Mouse (Mus musculus): ENCODE measurements at regions not wholly inside any gene's neighbourhood (a gene's known extent, or its start where the extent isn't known, plus 50 kb on each side); places are given as distances from the start of the nearest gene placed in this dataset.
"Not testable (repeated sequence)": the region's sequence is repeated elsewhere in the genome, so short reads cannot be mapped to it uniquely, and the experiment has no call there.

DNA sequence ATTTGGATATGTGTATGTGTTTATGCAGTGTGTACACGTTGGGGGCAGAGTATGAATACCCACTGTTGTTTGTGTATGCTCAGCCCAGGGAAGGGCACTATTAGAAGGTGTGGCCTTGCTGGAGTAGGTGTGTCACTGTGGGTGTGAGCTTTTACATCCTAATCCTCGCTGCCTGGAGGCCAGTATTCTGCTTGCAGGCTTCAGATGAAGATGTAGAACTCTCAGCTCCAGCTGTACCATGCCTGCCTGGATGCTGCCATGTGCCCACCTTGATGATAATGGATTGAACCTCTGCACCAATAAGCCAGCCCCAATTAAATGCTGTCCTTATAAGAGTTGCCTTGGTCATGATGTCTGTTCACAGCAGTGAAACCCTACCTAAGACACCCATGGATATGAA is 155.4 kb downstream of the Enc1 start:
- not testable (repeated sequence) for H3K27ac ChIP-seq (ENCODE audit: low read depth, low read length); H3K27me3 ChIP-seq (ENCODE audit: control insufficient read depth, insufficient read depth, low read length); H3K36me3 ChIP-seq (ENCODE audit: control insufficient read depth, insufficient read depth, low read length); H3K4me1 ChIP-seq (ENCODE audit: control insufficient read depth, insufficient read depth, low read length); H3K9me3 ChIP-seq (ENCODE audit: control insufficient read depth, low read length); H3K9ac ChIP-seq (replicated peaks; ENCODE audit: low read depth, low read length); H3K4me2 ChIP-seq (ENCODE audit: low read depth, low read length); ATAC-seq (ENCODE audit: low read depth); H3K4me3 ChIP-seq (ENCODE audit: low read depth, low read length)
- 80% methylated on average over 2 of the region's 2 CpGs for WGBS

DNA sequence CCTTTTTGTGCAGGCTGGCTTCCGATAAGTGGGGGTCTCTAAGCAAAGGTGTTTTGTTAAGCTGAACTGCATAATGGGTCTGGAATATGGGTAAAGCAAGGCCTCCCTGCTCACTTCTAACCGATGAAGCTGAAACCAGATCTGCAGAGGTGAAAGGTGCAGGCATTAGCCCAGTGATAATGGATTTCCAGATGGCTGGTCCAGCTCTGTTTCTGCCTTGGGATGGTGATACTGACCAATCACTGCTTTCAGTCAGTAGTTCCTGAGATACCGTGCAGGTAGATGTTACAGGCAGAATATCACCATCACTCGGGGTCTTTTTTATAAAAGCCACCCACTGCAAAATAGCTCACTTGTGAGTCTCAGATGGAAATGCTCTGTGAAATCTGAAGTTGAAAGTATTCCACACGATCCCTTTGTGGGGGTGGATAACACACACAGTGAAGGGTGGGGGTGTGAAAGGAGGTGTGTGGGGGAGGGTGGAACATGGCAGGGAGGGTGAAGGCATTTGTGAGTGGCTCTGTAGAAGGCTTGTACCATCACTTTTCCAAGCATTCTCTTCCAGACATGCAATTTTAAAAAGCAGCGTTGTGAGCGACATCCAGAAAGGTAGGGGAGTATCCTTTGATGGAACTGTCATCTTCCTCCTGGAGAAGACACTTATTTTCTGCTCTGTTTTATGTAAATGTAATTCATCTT is 154.0 kb downstream of the Enc1 start:
- no peak overlapping the region for H3K4me3 ChIP-seq (ENCODE audit: low read depth, low read length)
- H3K36me3 ChIP-seq (ENCODE audit: control insufficient read depth, insufficient read depth, low read length): no peaks in the 10 kb centered on the region
- no peaks in the 10 kb centered on the region for H3K27me3 ChIP-seq (ENCODE audit: control insufficient read depth, insufficient read depth, low read length)
- ATAC-seq (ENCODE audit: low read depth): no peak
- H3K4me1 ChIP-seq (ENCODE audit: control insufficient read depth, insufficient read depth, low read length): 0 out of 2 replicates have a peak, but pooled peaks cover 5% of the 10 kb centered on the region
- no peaks in the 10 kb centered on the region for H3K9me3 ChIP-seq (ENCODE audit: control insufficient read depth, low read length)
- no peak overlapping the region for H3K9ac ChIP-seq (replicated peaks; ENCODE audit: low read depth, low read length)
- 80% methylated on average over 7 of the region's 7 CpGs for WGBS
- no peak overlapping the region for H3K27ac ChIP-seq (ENCODE audit: low read depth, low read length)
- H3K4me2 ChIP-seq (ENCODE audit: low read depth, low read length): no peak overlapping the region

DNA sequence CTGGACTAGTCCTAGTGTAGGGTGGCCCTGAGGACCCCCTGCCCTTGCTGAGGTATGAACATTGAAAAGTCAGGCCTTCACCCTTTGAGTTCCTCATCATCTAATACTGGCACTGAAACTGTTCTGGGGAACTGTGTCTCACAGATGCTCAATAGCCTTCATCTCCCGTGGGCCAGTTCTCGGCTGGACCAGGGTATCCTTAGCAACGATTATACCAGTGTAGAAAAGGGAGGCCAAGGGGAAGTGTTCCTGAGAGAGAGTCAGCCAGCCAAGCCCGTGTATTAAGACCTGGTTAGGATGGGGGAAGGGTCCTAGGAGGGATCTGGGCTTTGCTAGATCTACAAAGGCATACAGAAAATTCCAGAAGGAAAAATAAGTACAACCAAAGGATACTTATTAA is 153.2 kb downstream of the Enc1 start:
- Histone ChIP-seq H3K4me1 (ENCODE audit: control insufficient read depth, insufficient read depth, low read length) (0 out of 2 replicates have a peak, but pooled peaks cover 5% of the 10 kb centered on the region), H3K9me3 (ENCODE audit: control insufficient read depth, low read length) (no peaks in the 10 kb centered on the region), H3K27ac (ENCODE audit: low read depth, low read length) (no peak overlapping the region), H3K27me3 (ENCODE audit: control insufficient read depth, insufficient read depth, low read length) (no peaks in the 10 kb centered on the region), H3K4me2 (ENCODE audit: low read depth, low read length) (no peak overlapping the region), H3K4me3 (ENCODE audit: low read depth, low read length) (no peak overlapping the region), H3K9ac (replicated peaks; ENCODE audit: low read depth, low read length) (no peak overlapping the region), H3K36me3 (ENCODE audit: control insufficient read depth, insufficient read depth, low read length) (no peaks in the 10 kb centered on the region)
- 42% methylated on average over 4 of the region's 4 CpGs for WGBS
- no peak for ATAC-seq (ENCODE audit: low read depth)

DNA sequence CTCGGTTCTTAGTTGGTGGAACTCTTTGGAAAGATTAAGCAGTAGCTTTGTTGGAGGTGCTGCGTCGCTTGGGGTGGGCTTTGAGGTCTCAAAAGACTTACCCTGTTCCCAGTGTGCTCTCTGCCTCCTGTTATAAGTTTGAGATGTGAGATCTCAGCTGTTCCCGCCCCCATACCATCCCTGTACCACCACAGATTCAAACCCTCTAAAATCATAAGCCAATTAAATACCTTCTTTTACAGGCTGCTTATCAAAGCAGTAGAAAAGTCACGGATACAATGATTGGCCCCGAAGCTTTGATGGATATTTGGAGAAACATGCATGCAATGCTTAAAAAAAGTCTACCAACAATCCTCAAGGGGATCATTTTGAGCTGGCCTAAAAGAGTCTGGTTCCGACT is 152.6 kb downstream of the Enc1 start:
- Histone ChIP-seq H3K36me3 (ENCODE audit: control insufficient read depth, insufficient read depth, low read length) (no peaks in the 10 kb centered on the region), H3K27me3 (ENCODE audit: control insufficient read depth, insufficient read depth, low read length) (no peaks in the 10 kb centered on the region), H3K4me2 (ENCODE audit: low read depth, low read length) (no peak overlapping the region), H3K9ac (replicated peaks; ENCODE audit: low read depth, low read length) (no peak overlapping the region), H3K9me3 (ENCODE audit: control insufficient read depth, low read length) (no peaks in the 10 kb centered on the region), H3K4me3 (ENCODE audit: low read depth, low read length) (no peak overlapping the region), H3K4me1 (ENCODE audit: control insufficient read depth, insufficient read depth, low read length) (0 out of 2 replicates have a peak, but pooled peaks cover 5% of the 10 kb centered on the region), H3K27ac (ENCODE audit: low read depth, low read length) (no peak overlapping the region)
- 93% methylated on average over 7 of the region's 7 CpGs for WGBS
- ATAC-seq (ENCODE audit: low read depth): no peak

DNA sequence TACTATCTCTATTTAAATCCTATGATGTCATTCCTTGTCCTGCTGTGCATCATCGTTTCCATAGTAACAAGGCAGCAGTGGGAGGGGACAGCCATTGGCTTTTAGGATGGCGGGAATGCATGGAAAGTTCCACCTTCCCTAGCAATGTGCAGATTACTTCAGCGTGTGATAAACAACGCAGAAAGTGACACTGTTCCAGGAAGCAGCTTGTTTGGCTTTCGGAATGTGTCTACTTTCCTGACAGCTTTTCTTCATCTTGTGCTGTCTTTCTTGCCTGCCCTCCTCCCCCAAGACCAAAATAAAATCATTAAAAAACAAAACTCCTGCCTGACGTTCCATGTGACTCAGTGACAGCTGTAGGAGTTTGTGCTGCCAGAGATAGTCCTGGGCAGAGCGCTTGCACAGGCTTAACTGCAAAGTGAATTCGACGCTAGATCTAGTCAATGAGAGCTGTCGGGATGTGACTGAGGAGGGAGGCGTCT is 149.6 kb downstream of the Enc1 start:
- no peak; the same call in 1 of the 2 replicates for ATAC-seq (ENCODE audit: low read depth)
- Histone ChIP-seq H3K9me3 (ENCODE audit: control insufficient read depth, low read length) (no peaks in the 10 kb centered on the region), H3K4me3 (ENCODE audit: low read depth, low read length) (no peak overlapping the region), H3K27me3 (ENCODE audit: control insufficient read depth, insufficient read depth, low read length) (no peaks in the 10 kb centered on the region), H3K4me1 (ENCODE audit: control insufficient read depth, insufficient read depth, low read length) (0 out of 2 replicates have a peak, but pooled peaks cover 5% of the 10 kb centered on the region), H3K27ac (ENCODE audit: low read depth, low read length) (no peak overlapping the region), H3K36me3 (ENCODE audit: control insufficient read depth, insufficient read depth, low read length) (no peaks in the 10 kb centered on the region), H3K4me2 (ENCODE audit: low read depth, low read length) (0 out of 2 replicates have a peak overlapping the region, but pooled peaks have one; percentile 1), H3K9ac (replicated peaks; ENCODE audit: low read depth, low read length) (no peak overlapping the region)
- WGBS: 15% methylated on average over 11 of the region's 11 CpGs

DNA sequence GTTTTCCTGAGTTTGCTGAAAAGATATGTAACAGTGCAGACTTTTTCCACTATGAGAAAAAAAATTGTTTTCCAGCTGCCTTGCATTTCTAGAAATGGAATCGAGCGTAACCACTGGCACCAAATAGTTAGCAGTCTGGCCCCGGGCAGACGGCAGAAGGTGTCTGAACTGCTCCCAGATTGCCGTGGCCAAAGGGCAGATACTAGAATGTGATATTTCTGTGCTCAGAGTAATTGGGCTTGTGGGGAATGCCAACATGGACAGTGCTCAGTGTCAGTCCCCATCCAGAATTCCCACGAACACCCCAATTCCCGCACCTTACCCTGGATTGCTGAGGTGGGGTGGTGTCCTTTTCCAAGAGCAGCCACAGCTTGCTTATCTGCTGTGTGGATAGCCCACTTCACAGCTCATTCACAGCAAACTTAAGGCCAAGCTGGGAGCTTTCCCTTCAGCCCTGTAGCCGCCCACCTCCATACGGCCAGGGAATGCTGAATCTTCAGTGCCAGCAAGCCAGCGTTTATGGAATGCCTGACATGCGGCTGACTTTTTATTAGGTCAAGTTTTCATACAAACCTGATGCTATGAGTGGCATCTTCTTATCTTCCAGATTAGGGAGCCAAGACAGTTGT is 148.1 kb downstream of the Enc1 start:
- Histone ChIP-seq H3K4me2 (ENCODE audit: low read depth, low read length) (no peak overlapping the region), H3K36me3 (ENCODE audit: control insufficient read depth, insufficient read depth, low read length) (no peaks in the 10 kb centered on the region), H3K27me3 (ENCODE audit: control insufficient read depth, insufficient read depth, low read length) (no peaks in the 10 kb centered on the region), H3K4me1 (ENCODE audit: control insufficient read depth, insufficient read depth, low read length) (0 out of 2 replicates have a peak, but pooled peaks cover 5% of the 10 kb centered on the region), H3K9ac (replicated peaks; ENCODE audit: low read depth, low read length) (no peak overlapping the region), H3K9me3 (ENCODE audit: control insufficient read depth, low read length) (no peaks in the 10 kb centered on the region), H3K27ac (ENCODE audit: low read depth, low read length) (no peak overlapping the region), H3K4me3 (ENCODE audit: low read depth, low read length) (no peak overlapping the region)
- ATAC-seq (ENCODE audit: low read depth): no peak
- 73% methylated on average over 11 of the region's 11 CpGs for WGBS

DNA sequence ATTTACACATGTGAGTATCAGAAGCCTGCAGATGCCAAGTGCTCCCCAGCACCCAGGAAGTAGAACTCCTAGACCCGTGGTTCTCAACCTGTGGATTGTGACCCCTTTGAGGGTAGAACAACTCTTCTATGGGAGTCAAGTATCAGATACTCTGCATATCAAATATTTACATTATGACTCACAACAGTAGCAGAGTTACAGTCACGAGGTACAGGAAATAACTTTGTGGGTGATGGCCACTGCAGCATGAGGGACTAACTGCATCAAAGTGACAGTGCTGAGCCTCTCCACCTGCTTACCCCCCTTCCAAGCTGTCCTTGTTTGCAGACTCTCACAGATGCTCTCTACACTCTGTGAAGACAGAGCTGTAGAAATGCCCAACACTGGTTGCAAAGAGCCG is 145.6 kb downstream of the Enc1 start:
- Histone ChIP-seq H3K9me3 (ENCODE audit: control insufficient read depth, low read length) (no peaks in the 10 kb centered on the region), H3K4me1 (ENCODE audit: control insufficient read depth, insufficient read depth, low read length) (0 out of 2 replicates have a peak, but pooled peaks cover 5% of the 10 kb centered on the region), H3K27ac (ENCODE audit: low read depth, low read length) (no peak overlapping the region), H3K36me3 (ENCODE audit: control insufficient read depth, insufficient read depth, low read length) (no peaks in the 10 kb centered on the region), H3K4me3 (ENCODE audit: low read depth, low read length) (no peak overlapping the region), H3K27me3 (ENCODE audit: control insufficient read depth, insufficient read depth, low read length) (no peaks in the 10 kb centered on the region), H3K4me2 (ENCODE audit: low read depth, low read length) (no peak overlapping the region), H3K9ac (replicated peaks; ENCODE audit: low read depth, low read length) (no peak overlapping the region)
- ATAC-seq (ENCODE audit: low read depth): no peak
- 79% methylated on average over 3 of the region's 3 CpGs for WGBS

DNA sequence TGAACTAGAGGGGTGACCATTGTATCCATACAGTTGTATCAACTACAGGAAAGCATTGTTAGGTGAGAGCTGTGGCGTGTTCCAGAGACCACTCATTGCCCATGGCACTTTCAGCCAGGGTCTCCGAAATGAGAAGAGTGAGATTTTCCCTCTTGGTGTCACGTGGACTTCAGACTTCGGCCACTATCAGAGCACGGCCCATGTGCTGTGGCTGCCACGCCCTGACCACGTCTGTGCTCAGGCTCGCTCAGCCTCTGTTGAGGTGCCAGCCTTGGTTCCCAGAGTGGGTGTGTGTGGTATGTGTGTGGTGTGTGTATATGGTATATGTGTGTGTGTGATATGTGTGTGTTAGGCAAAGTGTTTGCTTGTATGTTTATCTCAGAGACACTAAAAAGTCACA is 144.6 kb downstream of the Enc1 start:
- Histone ChIP-seq H3K36me3 (ENCODE audit: control insufficient read depth, insufficient read depth, low read length) (no peaks in the 10 kb centered on the region), H3K27me3 (ENCODE audit: control insufficient read depth, insufficient read depth, low read length) (no peaks in the 10 kb centered on the region), H3K9ac (replicated peaks; ENCODE audit: low read depth, low read length) (no peak overlapping the region), H3K4me2 (ENCODE audit: low read depth, low read length) (no peak overlapping the region), H3K27ac (ENCODE audit: low read depth, low read length) (no peak overlapping the region), H3K9me3 (ENCODE audit: control insufficient read depth, low read length) (no peaks in the 10 kb centered on the region), H3K4me3 (ENCODE audit: low read depth, low read length) (no peak overlapping the region), H3K4me1 (ENCODE audit: control insufficient read depth, insufficient read depth, low read length) (0 out of 2 replicates have a peak, but pooled peaks cover 3% of the 10 kb centered on the region)
- 94% methylated on average over 8 of the region's 8 CpGs for WGBS
- no peak for ATAC-seq (ENCODE audit: low read depth)

DNA sequence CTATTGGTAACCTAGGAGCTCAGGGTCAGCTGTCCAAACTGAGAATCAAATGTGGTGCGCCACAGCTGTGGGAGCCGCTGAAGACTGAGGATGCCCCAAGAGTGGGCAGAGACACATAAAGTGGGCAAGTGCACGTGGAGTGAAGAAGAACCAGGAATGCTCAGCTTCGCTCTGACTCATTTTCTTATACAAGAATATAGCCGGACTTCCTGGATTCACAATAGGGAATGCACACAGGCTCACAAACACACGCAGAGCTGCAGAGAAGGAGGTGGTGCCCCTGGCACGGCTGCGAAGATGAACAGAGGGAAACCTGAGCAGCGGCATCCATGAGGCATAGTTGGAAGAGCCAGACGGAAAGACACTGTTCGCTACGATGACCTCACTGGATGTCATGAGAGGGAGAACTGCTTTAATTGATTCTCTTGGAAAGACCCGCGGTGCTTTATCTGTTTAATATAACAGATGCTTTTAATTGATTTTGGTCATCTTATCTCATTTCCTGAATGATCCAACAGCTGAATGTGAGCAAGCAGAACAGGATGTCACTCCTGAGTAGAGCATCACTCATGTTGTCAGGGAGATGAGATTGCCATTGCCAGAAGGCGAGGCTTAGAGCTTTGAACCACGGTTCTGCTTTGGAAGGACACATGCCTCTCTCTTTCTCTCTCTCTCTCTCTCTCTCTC is 143.3 kb downstream of the Enc1 start:
- no peak for ATAC-seq (ENCODE audit: low read depth)
- WGBS: 70% methylated on average over 16 of the region's 16 CpGs
- H3K9me3 ChIP-seq (ENCODE audit: control insufficient read depth, low read length): no peaks in the 10 kb centered on the region

More for the DNA sequence above, 143.3 kb downstream of the Enc1 start:
- Histone ChIP-seq H3K4me1 (ENCODE audit: control insufficient read depth, insufficient read depth, low read length) (no peaks in the 10 kb centered on the region), H3K27me3 (ENCODE audit: control insufficient read depth, insufficient read depth, low read length) (no peaks in the 10 kb centered on the region), H3K9ac (replicated peaks; ENCODE audit: low read depth, low read length) (no peak overlapping the region), H3K36me3 (ENCODE audit: control insufficient read depth, insufficient read depth, low read length) (no peaks in the 10 kb centered on the region), H3K4me2 (ENCODE audit: low read depth, low read length) (no peak overlapping the region), H3K4me3 (ENCODE audit: low read depth, low read length) (no peak overlapping the region), H3K27ac (ENCODE audit: low read depth, low read length) (no peak overlapping the region)
